Mouse (Mus musculus) monocyte, adult 2 months (primary cell): Measurements from ENCODE around the gene Usp49.
A peak's percentile ranks its signal among the peaks of the same experiment; 100 is the strongest.
"Not testable (repeated sequence)": the region's sequence is repeated elsewhere in the genome, so short reads cannot be mapped to it uniquely, and the experiment has no call there.

Source experiments
- DNase-seq, 2 experiments: peaks; one replicate each; pipeline ENCODE4 v3.0.0; 2022; ENCODE audit warnings: low spot score in 2 of 2, low read depth in 1 of 2

The Usp49 gene

GRCm38 (mm10) chr17:47646683-47647082, 16.2 kb downstream of the Usp49 start:
- DNase-seq: peak; percentile 35 to 58

- DNase-seq: no peak
Measured at GRCm38 (mm10) chr17:47648966-47649365, 18.5 kb downstream of the Usp49 start.

- no peak for DNase-seq
Measured at GRCm38 (mm10) chr17:47651953-47652352, 21.5 kb downstream of the Usp49 start.

- not testable (repeated sequence) for DNase-seq
Measured at GRCm38 (mm10) chr17:47654346-47654745, 23.9 kb downstream of the Usp49 start.

- no peak for DNase-seq
Measured at GRCm38 (mm10) chr17:47655697-47656096, 25.2 kb downstream of the Usp49 start.

GRCm38 (mm10) chr17:47657901-47658300, 27.4 kb downstream of the Usp49 start:
- DNase-seq: no peak

GRCm38 (mm10) chr17:47658741-47659243, 28.3 kb downstream of the Usp49 start:
- no peak for DNase-seq

GRCm38 (mm10) chr17:47663009-47663713, 32.7 kb downstream of the Usp49 start:
- DNase-seq: no peak

- DNase-seq: no peak
Measured at GRCm38 (mm10) chr17:47664474-47664873, 34.0 kb downstream of the Usp49 start.

- no peak for DNase-seq
Measured at GRCm38 (mm10) chr17:47669166-47669565, 38.7 kb downstream of the Usp49 start.

GRCm38 (mm10) chr17:47671988-47672310, 41.5 kb downstream of the Usp49 start:
- DNase-seq: no peak

GRCm38 (mm10) chr17:47672311-47673111, 42.0 kb downstream of the Usp49 start:
- no peak for DNase-seq

GRCm38 (mm10) chr17:47676581-47676980, 46.1 kb downstream of the Usp49 start:
- DNase-seq: peak in 1 of 2 experiments; percentile 49

GRCm38 (mm10) chr17:47678238-47678637, 47.7 kb downstream of the Usp49 start:
- DNase-seq: no peak

- DNase-seq: no peak
Measured at GRCm38 (mm10) chr17:47678702-47679101, 48.2 kb downstream of the Usp49 start.

- DNase-seq: no peak
Measured at GRCm38 (mm10) chr17:47682836-47683235, 52.3 kb downstream of the Usp49 start.

- peak; percentile 74 to 85 for DNase-seq
Measured at GRCm38 (mm10) chr17:47687409-47688343, 57.2 kb downstream of the Usp49 start.

GRCm38 (mm10) chr17:47688344-47688607, 57.8 kb downstream of the Usp49 start, which contains the start of gene Tomm6:
Gene Tomm6 (minus strand): TSS chr17:47688386.
- DNase-seq: no peak

- no peak for DNase-seq
Measured at GRCm38 (mm10) chr17:47688608-47689575, 58.4 kb downstream of the Usp49 start, which contains the start of gene Frs3. Gene Frs3 (plus strand): TSS chr17:47689030.

GRCm38 (mm10) chr17:47689894-47690293, 59.4 kb downstream of the Usp49 start:
- no peak for DNase-seq
